Mouse (Mus musculus): ENCODE results near the gene Snx29. TPM values are rescaled to one million over a fixed set of nuclear protein-coding genes. Genes with fewer than 3 reads are reported as not detected.

Snx29 gene
- polyA plus RNA-seq, 1 experiment, result 27.7 TPM

- TF ChIP-seq CTCF (IDR thresholded peaks at IDR 0.05; ENCODE audit: low read depth, low read length), result no peak
- no peak for TF ChIP-seq POLR2A (IDR thresholded peaks at IDR 0.05; ENCODE audit: borderline replicate concordance, low read depth, low read length)
- no peak overlapping the region for H3K4me3 ChIP-seq (ENCODE audit: insufficient read depth, low read length)
- 0 out of 2 replicates have a peak, but pooled peaks cover 2% of the 10 kb centered on the region for H3K4me1 ChIP-seq (ENCODE audit: control insufficient read depth, insufficient read depth, low read length)
- H3K27ac ChIP-seq (ENCODE audit: insufficient read depth, low read depth, low read length), result no peak overlapping the region
Observed at GRCm38 (mm10) chr16:11400936-11401335, 78.2 kb downstream of the Snx29 start.

GRCm38 (mm10) chr16:11405193-11405592, 82.5 kb downstream of the Snx29 start:
- H3K4me3 ChIP-seq (ENCODE audit: insufficient read depth, low read length), result no peak overlapping the region
- TF ChIP-seq CTCF (IDR thresholded peaks at IDR 0.05; ENCODE audit: low read depth, low read length) (no peak), POLR2A (IDR thresholded peaks at IDR 0.05; ENCODE audit: borderline replicate concordance, low read depth, low read length) (no peak)
- no peak overlapping the region for H3K27ac ChIP-seq (ENCODE audit: insufficient read depth, low read depth, low read length)
- 0 out of 2 replicates have a peak, but pooled peaks cover 2% of the 10 kb centered on the region for H3K4me1 ChIP-seq (ENCODE audit: control insufficient read depth, insufficient read depth, low read length)

- no peak overlapping the region for H3K4me3 ChIP-seq (ENCODE audit: insufficient read depth, low read length)
- H3K27ac ChIP-seq (ENCODE audit: insufficient read depth, low read depth, low read length), result no peak overlapping the region
- peaks cover 6% of the 10 kb centered on the region for H3K4me1 ChIP-seq (ENCODE audit: control insufficient read depth, insufficient read depth, low read length)
- TF ChIP-seq CTCF (IDR thresholded peaks at IDR 0.05; ENCODE audit: low read depth, low read length) (no peak), POLR2A (IDR thresholded peaks at IDR 0.05; ENCODE audit: borderline replicate concordance, low read depth, low read length) (no peak)
Observed at GRCm38 (mm10) chr16:11406201-11406600, 83.5 kb downstream of the Snx29 start.

GRCm38 (mm10) chr16:11406622-11407021, 83.9 kb downstream of the Snx29 start:
- Histone ChIP-seq H3K27ac (ENCODE audit: insufficient read depth, low read depth, low read length) (no peak overlapping the region), H3K4me3 (ENCODE audit: insufficient read depth, low read length) (no peak overlapping the region), H3K4me1 (ENCODE audit: control insufficient read depth, insufficient read depth, low read length) (peaks cover 10% of the 10 kb centered on the region)
- no peak for TF ChIP-seq CTCF (IDR thresholded peaks at IDR 0.05; ENCODE audit: low read depth, low read length)
- no peak for TF ChIP-seq POLR2A (IDR thresholded peaks at IDR 0.05; ENCODE audit: borderline replicate concordance, low read depth, low read length)

- TF ChIP-seq CTCF (IDR thresholded peaks at IDR 0.05; ENCODE audit: low read depth, low read length) (no peak), POLR2A (IDR thresholded peaks at IDR 0.05; ENCODE audit: borderline replicate concordance, low read depth, low read length) (no peak)
- peaks cover 18% of the 10 kb centered on the region for H3K4me1 ChIP-seq (ENCODE audit: control insufficient read depth, insufficient read depth, low read length)
- H3K27ac ChIP-seq (ENCODE audit: insufficient read depth, low read depth, low read length), result no peak overlapping the region
- no peak overlapping the region for H3K4me3 ChIP-seq (ENCODE audit: insufficient read depth, low read length)
Observed at GRCm38 (mm10) chr16:11407932-11408620, 85.4 kb downstream of the Snx29 start.

- no peak overlapping the region for H3K27ac ChIP-seq (ENCODE audit: insufficient read depth, low read depth, low read length)
- H3K4me3 ChIP-seq (ENCODE audit: insufficient read depth, low read length), result no peak overlapping the region
- H3K4me1 ChIP-seq (ENCODE audit: control insufficient read depth, insufficient read depth, low read length), result peaks cover 18% of the 10 kb centered on the region
- TF ChIP-seq CTCF (IDR thresholded peaks at IDR 0.05; ENCODE audit: low read depth, low read length) (no peak), POLR2A (IDR thresholded peaks at IDR 0.05; ENCODE audit: borderline replicate concordance, low read depth, low read length) (no peak)
Observed at GRCm38 (mm10) chr16:11408726-11409125, 86.0 kb downstream of the Snx29 start.

GRCm38 (mm10) chr16:11414631-11415030, 91.9 kb downstream of the Snx29 start:
- H3K4me1 ChIP-seq (ENCODE audit: control insufficient read depth, insufficient read depth, low read length), result peaks cover 30% of the 10 kb centered on the region
- TF ChIP-seq POLR2A (IDR thresholded peaks at IDR 0.05; ENCODE audit: borderline replicate concordance, low read depth, low read length) (no peak), CTCF (IDR thresholded peaks at IDR 0.05; ENCODE audit: low read depth, low read length) (no peak)
- H3K27ac ChIP-seq (ENCODE audit: insufficient read depth, low read depth, low read length), result no peak overlapping the region
- H3K4me3 ChIP-seq (ENCODE audit: insufficient read depth, low read length), result no peak overlapping the region

GRCm38 (mm10) chr16:11418183-11418588, 95.5 kb downstream of the Snx29 start:
- no peak overlapping the region for H3K4me3 ChIP-seq (ENCODE audit: insufficient read depth, low read length)
- TF ChIP-seq CTCF (IDR thresholded peaks at IDR 0.05; ENCODE audit: low read depth, low read length) (peak; percentile 67), POLR2A (IDR thresholded peaks at IDR 0.05; ENCODE audit: borderline replicate concordance, low read depth, low read length) (no peak)
- no peak overlapping the region for H3K27ac ChIP-seq (ENCODE audit: insufficient read depth, low read depth, low read length)
- peaks cover 41% of the 10 kb centered on the region for H3K4me1 ChIP-seq (ENCODE audit: control insufficient read depth, insufficient read depth, low read length)

GRCm38 (mm10) chr16:11420311-11421080, 97.8 kb downstream of the Snx29 start:
- peak overlapping the region; percentile 97 for H3K27ac ChIP-seq (ENCODE audit: insufficient read depth, low read depth, low read length)
- H3K4me3 ChIP-seq (ENCODE audit: insufficient read depth, low read length), result peak overlapping the region; percentile 60
- TF ChIP-seq POLR2A (IDR thresholded peaks at IDR 0.05; ENCODE audit: borderline replicate concordance, low read depth, low read length) (no peak), CTCF (IDR thresholded peaks at IDR 0.05; ENCODE audit: low read depth, low read length) (no peak)
- H3K4me1 ChIP-seq (ENCODE audit: control insufficient read depth, insufficient read depth, low read length), result peaks cover 51% of the 10 kb centered on the region

- H3K27ac ChIP-seq (ENCODE audit: insufficient read depth, low read depth, low read length), result no peak overlapping the region
- no peak overlapping the region; the same call in 1 of the 2 replicates for H3K4me3 ChIP-seq (ENCODE audit: insufficient read depth, low read length)
- peaks cover 52% of the 10 kb centered on the region for H3K4me1 ChIP-seq (ENCODE audit: control insufficient read depth, insufficient read depth, low read length)
- TF ChIP-seq POLR2A (IDR thresholded peaks at IDR 0.05; ENCODE audit: borderline replicate concordance, low read depth, low read length) (no peak), CTCF (IDR thresholded peaks at IDR 0.05; ENCODE audit: low read depth, low read length) (no peak)
Observed at GRCm38 (mm10) chr16:11422165-11422564, 99.5 kb downstream of the Snx29 start.
